Mouse (Mus musculus): ENCODE data around the gene Rnf10. TPM values are rescaled to one million over a fixed set of nuclear protein-coding genes. Genes with fewer than 3 reads are reported as not detected.

Gene Rnf10
- polyA plus RNA-seq, 1 experiment: 240 TPM

DNA sequence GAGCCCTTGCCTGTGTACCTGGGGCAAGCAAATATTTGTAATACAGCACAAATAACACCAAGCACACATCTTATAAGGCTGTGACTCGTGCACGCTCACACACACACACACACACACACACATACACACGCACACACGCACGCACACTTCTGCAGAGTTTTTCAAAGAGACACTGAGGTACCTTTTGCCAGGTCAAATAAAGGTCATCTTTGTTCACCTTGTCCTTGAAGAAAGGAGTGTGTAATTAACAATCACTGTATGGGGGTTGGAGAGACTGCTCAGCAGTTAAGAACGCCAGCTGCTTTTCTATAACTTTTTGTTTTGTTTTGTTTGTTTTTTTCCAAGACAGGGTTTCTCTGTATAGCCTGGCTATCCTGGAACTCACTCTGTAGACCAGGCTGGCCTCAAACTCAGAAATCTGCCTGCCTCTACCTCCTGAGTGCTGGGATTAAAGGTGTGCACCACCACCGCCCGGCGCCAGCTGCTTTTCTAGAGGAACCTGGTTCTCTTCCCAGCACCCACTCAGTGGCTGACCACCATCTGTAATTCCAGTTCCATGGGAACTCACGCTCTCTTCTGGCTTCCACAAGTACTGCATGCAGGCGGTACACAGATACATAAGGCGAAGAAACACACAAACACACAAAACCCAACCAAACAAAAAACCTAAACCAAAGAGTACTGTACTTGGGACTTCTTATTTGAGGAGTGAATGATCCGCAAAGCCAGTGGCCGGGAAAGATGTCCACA lies 39.5 kb downstream of the Rnf10 start:
- H3K36me3 ChIP-seq (ENCODE audit: control insufficient read depth, insufficient read depth, low read length): no peaks in the 10 kb centered on the region
- H3K27ac ChIP-seq (ENCODE audit: control insufficient read depth, insufficient read depth, low read depth, low read length): no peak overlapping the region
- H3K4me3 ChIP-seq (ENCODE audit: control insufficient read depth, low read depth, low read length): no peak overlapping the region
- no peaks in the 10 kb centered on the region for H3K27me3 ChIP-seq (ENCODE audit: control insufficient read depth, insufficient read depth, low read length)
- TF ChIP-seq CTCF (IDR thresholded peaks at IDR 0.05; ENCODE audit: control insufficient read depth, insufficient read depth, insufficient replicate concordance, low read depth, low read length) (no peak), POLR2A (IDR thresholded peaks at IDR 0.05; ENCODE audit: control insufficient read depth, low read depth, low read length) (no peak)
- peaks cover 13% of the 10 kb centered on the region for H3K4me1 ChIP-seq (ENCODE audit: control insufficient read depth, insufficient read depth, low read length)

DNA sequence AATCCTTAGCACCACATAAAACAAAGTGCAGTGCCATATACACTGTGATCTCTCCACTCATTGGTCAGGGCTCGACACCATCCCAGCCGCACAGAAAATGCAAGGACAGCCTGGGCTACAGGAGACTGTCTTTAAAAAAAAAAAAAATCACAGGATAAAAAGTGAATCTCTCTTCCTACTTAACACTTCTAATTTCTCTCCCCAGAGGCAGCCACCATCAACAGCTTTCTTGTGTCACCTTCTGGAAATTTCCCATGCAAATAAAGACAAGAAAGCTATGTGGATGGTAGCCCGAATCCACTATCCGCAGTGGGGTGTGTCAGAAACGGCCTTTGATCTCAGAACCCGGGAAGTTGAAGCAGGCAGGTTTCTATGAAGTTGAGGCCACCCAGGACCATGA lies 40.2 kb downstream of the Rnf10 start:
- H3K4me1 ChIP-seq (ENCODE audit: control insufficient read depth, insufficient read depth, low read length): peaks cover 18% of the 10 kb centered on the region
- no peaks in the 10 kb centered on the region for H3K27me3 ChIP-seq (ENCODE audit: control insufficient read depth, insufficient read depth, low read length)
- no peak for TF ChIP-seq CTCF (IDR thresholded peaks at IDR 0.05; ENCODE audit: control insufficient read depth, insufficient read depth, insufficient replicate concordance, low read depth, low read length)
- no peak for TF ChIP-seq POLR2A (IDR thresholded peaks at IDR 0.05; ENCODE audit: control insufficient read depth, low read depth, low read length)
- H3K36me3 ChIP-seq (ENCODE audit: control insufficient read depth, insufficient read depth, low read length): no peaks in the 10 kb centered on the region
- no peak overlapping the region for H3K27ac ChIP-seq (ENCODE audit: control insufficient read depth, insufficient read depth, low read depth, low read length)
- no peak overlapping the region for H3K4me3 ChIP-seq (ENCODE audit: control insufficient read depth, low read depth, low read length)

DNA sequence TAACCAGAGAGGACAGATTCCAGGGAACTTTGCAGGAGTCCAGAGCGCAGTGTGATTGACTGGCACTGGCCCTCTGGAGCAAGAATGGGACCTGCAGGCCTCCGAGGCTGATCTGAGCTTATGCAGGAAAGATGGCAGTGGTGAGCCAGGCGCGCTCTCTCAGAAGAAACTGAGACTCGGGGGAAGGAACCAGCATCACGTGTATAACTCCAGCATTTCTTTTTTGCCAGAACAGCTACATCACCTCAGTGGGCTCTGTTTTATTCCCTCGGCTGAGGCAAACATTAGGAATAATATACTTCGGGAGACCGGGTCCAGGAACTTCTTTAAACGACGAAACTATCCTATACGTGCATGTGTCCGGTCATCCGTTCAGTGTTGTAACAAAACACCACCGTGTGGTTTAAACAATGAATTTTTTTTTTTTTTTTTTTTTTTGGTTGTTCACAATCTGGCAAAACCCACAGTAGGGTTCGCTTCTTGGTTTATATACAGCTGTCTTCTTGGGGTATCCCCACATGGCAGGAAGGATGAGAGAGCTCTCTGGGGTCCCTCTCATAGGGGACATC lies 41.1 kb downstream of the Rnf10 start:
- no peak overlapping the region for H3K27ac ChIP-seq (ENCODE audit: control insufficient read depth, insufficient read depth, low read depth, low read length)
- H3K36me3 ChIP-seq (ENCODE audit: control insufficient read depth, insufficient read depth, low read length): no peaks in the 10 kb centered on the region
- TF ChIP-seq CTCF (IDR thresholded peaks at IDR 0.05; ENCODE audit: control insufficient read depth, insufficient read depth, insufficient replicate concordance, low read depth, low read length) (no peak), POLR2A (IDR thresholded peaks at IDR 0.05; ENCODE audit: control insufficient read depth, low read depth, low read length) (no peak)
- H3K27me3 ChIP-seq (ENCODE audit: control insufficient read depth, insufficient read depth, low read length): no peaks in the 10 kb centered on the region
- no peak overlapping the region for H3K4me3 ChIP-seq (ENCODE audit: control insufficient read depth, low read depth, low read length)
- peaks cover 16% of the 10 kb centered on the region for H3K4me1 ChIP-seq (ENCODE audit: control insufficient read depth, insufficient read depth, low read length)

DNA sequence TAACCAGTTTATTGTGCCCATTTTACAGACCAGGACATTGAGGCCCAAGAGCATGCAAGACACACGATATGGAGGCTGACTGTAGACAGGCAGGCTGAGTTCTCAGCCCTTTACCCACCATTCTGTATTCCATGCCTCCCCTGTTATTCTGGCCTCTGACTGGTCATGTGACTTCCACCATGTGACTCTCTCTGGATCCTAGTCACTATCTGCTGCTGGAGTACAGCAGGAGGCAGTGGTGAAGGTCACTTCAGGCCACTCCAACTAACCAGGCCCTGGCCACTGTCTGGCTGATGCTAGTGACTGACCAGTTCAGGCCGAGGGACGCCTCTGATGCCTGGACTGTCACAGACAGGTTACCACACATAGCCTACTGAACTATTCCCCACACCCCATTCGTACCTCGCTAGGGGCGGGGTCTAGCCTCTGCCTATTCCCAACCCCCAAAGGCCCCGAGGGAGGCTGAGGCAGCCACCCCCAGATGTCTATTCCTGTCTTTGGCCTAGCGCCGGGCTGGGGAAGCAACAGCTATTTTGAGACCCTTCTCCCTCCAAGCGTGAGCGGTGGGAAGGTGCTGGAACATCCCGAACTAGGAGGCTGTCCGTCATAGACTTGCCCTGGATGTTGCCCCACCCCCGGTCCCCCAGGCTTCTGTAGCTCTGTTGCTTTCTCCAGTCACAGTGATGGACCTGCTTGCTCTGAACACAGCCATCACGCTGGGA lies 41.7 kb downstream of the Rnf10 start:
- Histone ChIP-seq H3K4me3 (ENCODE audit: control insufficient read depth, low read depth, low read length) (no peak overlapping the region), H3K36me3 (ENCODE audit: control insufficient read depth, insufficient read depth, low read length) (no peaks in the 10 kb centered on the region), H3K27me3 (ENCODE audit: control insufficient read depth, insufficient read depth, low read length) (no peaks in the 10 kb centered on the region), H3K27ac (ENCODE audit: control insufficient read depth, insufficient read depth, low read depth, low read length) (no peak overlapping the region), H3K4me1 (ENCODE audit: control insufficient read depth, insufficient read depth, low read length) (peaks cover 19% of the 10 kb centered on the region)
- TF ChIP-seq CTCF (IDR thresholded peaks at IDR 0.05; ENCODE audit: control insufficient read depth, insufficient read depth, insufficient replicate concordance, low read depth, low read length): no peak
- TF ChIP-seq POLR2A (IDR thresholded peaks at IDR 0.05; ENCODE audit: control insufficient read depth, low read depth, low read length): no peak

DNA sequence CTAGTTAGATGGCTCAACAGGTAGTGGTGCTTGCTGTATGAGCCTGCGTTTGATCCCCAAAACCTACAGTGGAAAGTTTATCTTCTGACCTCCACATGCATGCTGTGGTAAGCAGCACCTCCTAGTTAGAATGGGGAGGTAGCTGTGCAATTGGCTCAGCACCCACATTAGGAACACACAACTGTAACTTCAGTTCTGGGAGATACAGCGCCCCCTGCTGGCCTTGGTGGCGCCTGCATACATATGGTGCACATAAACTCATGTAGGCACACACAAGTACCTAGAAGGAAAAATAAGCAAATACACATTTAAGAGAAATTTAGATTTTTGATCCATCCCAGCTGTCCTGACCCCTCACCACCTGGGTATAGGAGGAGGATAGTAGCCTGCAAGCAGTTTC lies 50.2 kb downstream of the Rnf10 start:
- Histone ChIP-seq H3K27me3 (ENCODE audit: control insufficient read depth, insufficient read depth, low read length) (no peaks in the 10 kb centered on the region), H3K36me3 (ENCODE audit: control insufficient read depth, insufficient read depth, low read length) (no peaks in the 10 kb centered on the region), H3K4me3 (ENCODE audit: control insufficient read depth, low read depth, low read length) (peak overlapping the region; percentile 84), H3K4me1 (ENCODE audit: control insufficient read depth, insufficient read depth, low read length) (peaks cover 5% of the 10 kb centered on the region; the same call in 1 of the 2 replicates), H3K27ac (ENCODE audit: control insufficient read depth, insufficient read depth, low read depth, low read length) (no peak overlapping the region)
- TF ChIP-seq POLR2A (IDR thresholded peaks at IDR 0.05; ENCODE audit: control insufficient read depth, low read depth, low read length) (no peak), CTCF (IDR thresholded peaks at IDR 0.05; ENCODE audit: control insufficient read depth, insufficient read depth, insufficient replicate concordance, low read depth, low read length) (peak; percentile 75; the same call in 1 of the 2 replicates)

DNA sequence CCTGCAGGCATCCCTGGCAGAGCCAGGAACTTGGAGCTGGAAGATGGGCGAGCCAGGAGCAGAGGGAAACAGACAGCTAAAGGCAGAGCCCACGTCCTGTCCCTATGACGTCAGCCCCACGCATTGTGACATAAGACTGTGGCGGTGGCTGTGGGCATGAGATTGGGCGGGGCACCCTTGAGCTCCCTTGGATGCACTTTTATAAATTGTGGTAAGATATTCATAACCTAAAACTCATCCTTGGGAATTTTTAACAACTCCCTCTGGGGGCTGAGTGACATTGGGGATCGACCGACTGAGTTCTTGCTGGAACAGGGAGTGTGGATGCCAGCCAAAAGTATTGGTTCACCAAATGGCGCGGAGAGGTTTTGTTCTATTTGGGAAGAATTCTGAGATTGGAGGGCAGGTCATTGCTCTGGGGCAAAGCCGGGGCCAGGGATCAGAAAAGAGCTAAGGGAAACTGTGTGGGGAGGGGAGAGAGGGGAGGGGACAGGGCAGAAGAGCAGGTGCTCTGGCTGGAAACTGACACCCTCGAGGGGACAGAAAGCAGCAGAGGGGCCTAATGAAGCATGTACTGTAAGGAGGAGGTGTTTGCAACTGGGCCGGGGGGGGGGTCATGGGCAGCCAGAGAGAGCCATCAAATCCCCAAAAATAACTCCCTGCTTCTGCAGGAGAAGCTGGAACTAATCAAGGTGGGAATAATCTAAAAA lies 51.6 kb downstream of the Rnf10 start:
- Histone ChIP-seq H3K27ac (ENCODE audit: control insufficient read depth, insufficient read depth, low read depth, low read length) (peak overlapping the region; percentile 85), H3K36me3 (ENCODE audit: control insufficient read depth, insufficient read depth, low read length) (no peaks in the 10 kb centered on the region), H3K4me3 (ENCODE audit: control insufficient read depth, low read depth, low read length) (peak overlapping the region; percentile 84)

More for the DNA sequence above, 51.6 kb downstream of the Rnf10 start:
- no peaks in the 10 kb centered on the region for H3K27me3 ChIP-seq (ENCODE audit: control insufficient read depth, insufficient read depth, low read length)
- TF ChIP-seq POLR2A (IDR thresholded peaks at IDR 0.05; ENCODE audit: control insufficient read depth, low read depth, low read length) (peak; percentile 79; the same call in 1 of the 2 replicates), CTCF (IDR thresholded peaks at IDR 0.05; ENCODE audit: control insufficient read depth, insufficient read depth, insufficient replicate concordance, low read depth, low read length) (no peak)
- peaks cover 2% of the 10 kb centered on the region; the same call in 1 of the 2 replicates for H3K4me1 ChIP-seq (ENCODE audit: control insufficient read depth, insufficient read depth, low read length)
